Mouse (Mus musculus) adrenal gland, adult 8-10 months (tissue): ENCODE measurements around the gene Dhx15. TPM values are rescaled to one million over a fixed set of nuclear protein-coding genes. Genes with fewer than 3 reads are reported as not detected.
"Not testable (repeated sequence)": the region's sequence is repeated elsewhere in the genome, so short reads cannot be mapped to it uniquely, and the experiment has no call there.

Source experiments
- DNase-seq: peaks from one replicate; pipeline ENCODE4 v3.0.0; 2022
- total RNA-seq, 4 experiments: library from RNA; stranded (reverse); gene quantifications; 2 replicates each; pipeline ENCODE4 v1.2.4; 2022

Gene Dhx15
- total RNA-seq: 100 to 1,000 TPM in 3 of 4 experiments, 10 to 100 TPM in 1; 97.2 to 127 (median 119) TPM

GRCm38 (mm10) chr5:52190371-52191179, at the start of gene Dhx15:
TSS of gene Dhx15 (minus strand) at chr5:52190514.
- peak; percentile 89 for DNase-seq

GRCm38 (mm10) chr5:52238877-52239276, 48.6 kb upstream of the Dhx15 start:
- DNase-seq: no peak

DNA sequence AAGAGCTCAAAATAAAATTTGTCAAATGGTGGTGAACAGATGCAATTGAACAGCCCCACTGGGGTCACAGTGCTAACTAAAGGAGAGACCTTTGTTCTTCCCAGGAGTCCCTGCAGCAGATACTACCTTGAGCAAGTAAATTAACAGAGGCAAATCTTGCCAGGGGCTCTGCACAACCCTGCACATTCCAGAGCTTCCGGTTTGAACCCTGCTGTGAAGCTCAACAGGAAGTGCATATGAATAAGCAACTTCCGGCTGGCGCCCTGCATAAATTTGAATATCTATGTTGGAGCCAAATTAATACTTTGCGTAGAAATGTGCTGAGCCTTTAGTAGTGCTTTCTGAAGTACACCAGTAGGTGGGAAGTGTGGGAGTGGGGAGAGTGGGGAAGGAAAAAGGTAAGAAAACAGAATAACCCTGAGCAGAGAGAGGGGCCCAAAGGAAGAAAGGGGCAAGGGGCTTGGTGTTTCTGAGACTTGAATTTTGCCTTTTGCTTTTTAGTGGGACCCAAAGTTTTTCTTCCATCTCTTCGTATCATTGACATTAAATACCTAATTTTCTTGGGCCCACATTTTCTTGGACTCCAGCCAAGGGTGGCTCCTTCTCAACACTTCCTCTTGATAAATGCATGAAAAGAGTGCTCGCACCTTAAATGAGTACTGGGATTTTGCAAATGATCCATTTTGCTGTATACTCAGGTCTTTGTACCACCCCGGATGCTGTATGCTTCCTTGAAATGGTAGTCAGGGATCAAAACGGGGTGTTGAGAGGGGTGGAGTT, 47.8 kb upstream of the Dhx15 start:
- DNase-seq: no peak

GRCm38 (mm10) chr5:52236585-52236984, 46.3 kb upstream of the Dhx15 start:
- DNase-seq: not testable (repeated sequence)

DNA sequence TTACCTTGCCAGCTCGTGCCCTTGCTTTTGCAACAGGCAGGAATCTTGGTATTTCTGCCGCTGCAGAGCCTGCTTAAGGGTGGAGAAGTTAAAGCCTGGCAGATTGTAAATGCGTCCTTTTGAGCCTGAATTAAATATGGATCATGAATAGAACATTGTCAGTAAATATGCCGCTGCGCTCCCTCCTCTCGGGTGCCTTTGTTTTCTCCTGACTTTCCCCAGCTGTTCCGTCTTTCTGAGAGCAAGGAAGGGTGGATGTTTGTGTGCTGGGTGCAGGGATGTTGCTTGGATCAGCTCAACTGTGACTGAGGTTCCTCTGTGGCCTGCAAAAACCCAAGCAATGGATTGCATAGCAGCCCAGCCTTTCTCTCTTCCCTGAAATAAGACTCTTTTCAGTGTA, 44.3 kb upstream of the Dhx15 start:
- DNase-seq: no peak

GRCm38 (mm10) chr5:52233891-52234290, 43.6 kb upstream of the Dhx15 start:
- no peak for DNase-seq

DNA sequence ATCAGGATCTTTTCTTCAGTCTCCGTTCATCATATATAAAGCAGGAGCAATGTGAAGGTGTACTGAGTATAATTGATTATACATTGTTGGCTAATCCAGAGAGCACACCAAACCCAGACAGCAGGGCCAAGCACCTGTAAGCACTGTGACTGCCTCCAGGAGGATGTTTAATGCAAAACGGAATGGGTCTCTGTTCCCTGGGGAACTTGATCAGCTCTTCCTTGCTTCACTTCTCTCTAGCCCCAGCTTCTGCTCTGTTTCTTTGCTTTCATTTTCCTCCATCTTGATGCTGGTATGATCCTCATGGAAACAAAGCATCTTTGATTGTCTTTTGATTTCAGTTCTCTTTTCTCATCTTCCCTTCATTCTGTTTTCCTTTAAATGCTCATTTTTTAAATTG, 42.3 kb upstream of the Dhx15 start:
- no peak for DNase-seq

DNA sequence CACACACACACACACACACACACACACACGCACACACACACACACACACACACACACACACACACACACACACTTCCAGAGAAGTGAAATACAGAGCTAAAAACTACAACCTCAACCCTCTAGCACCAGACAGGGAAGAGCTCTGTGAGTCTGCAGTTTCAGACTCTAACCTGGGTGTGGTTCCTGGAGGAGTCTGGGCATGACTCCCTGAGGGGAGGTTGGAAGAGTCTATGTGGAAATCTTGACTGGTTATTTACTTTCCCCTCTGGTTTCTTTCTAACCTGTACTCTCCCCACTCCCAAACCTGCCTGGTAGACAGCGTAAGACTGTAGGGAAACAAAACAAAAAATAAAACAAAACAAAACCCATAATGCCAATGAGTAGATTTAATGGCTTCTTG, 41.9 kb upstream of the Dhx15 start:
- no peak for DNase-seq

DNA sequence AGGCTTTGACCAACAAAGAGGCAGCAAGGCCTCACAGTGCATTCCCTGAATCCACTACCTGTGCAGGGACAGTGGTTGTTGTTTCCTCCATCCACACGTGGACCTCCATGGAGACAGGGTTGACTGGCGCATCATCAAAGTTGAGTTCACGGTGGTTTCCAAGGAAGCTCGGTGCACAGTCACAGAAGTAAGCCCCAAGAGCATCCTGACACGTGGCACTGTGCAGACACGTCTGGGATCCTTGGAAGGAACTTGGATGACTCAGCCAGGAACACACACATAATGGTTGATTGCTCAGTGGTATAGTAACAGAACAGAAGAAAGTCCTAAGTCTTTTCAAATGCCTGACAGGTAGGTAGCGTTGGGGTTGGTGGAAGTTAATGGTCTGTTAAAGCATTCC, 40.2 kb upstream of the Dhx15 start:
- no peak for DNase-seq

DNA sequence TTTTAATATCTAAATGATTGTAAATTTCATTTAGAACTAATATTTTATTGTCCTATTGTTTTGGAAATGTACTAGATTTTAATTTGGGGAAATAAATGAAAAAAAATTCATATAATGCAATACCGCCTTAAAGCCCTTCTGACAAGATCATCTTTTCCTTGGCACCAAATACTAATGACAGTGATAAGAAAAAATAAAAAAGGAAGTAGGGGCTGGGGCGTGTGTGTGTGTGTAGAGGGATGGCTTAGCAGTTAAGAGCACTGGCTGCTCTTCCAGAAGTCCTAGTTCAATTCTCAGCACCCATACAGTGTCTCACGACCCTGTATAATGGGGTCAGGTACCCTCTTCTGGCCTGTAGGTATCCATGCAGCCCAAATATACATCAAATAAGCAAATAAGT, 36.4 kb upstream of the Dhx15 start:
- DNase-seq: no peak

GRCm38 (mm10) chr5:52221596-52221995, 31.3 kb upstream of the Dhx15 start:
- no peak for DNase-seq

DNA sequence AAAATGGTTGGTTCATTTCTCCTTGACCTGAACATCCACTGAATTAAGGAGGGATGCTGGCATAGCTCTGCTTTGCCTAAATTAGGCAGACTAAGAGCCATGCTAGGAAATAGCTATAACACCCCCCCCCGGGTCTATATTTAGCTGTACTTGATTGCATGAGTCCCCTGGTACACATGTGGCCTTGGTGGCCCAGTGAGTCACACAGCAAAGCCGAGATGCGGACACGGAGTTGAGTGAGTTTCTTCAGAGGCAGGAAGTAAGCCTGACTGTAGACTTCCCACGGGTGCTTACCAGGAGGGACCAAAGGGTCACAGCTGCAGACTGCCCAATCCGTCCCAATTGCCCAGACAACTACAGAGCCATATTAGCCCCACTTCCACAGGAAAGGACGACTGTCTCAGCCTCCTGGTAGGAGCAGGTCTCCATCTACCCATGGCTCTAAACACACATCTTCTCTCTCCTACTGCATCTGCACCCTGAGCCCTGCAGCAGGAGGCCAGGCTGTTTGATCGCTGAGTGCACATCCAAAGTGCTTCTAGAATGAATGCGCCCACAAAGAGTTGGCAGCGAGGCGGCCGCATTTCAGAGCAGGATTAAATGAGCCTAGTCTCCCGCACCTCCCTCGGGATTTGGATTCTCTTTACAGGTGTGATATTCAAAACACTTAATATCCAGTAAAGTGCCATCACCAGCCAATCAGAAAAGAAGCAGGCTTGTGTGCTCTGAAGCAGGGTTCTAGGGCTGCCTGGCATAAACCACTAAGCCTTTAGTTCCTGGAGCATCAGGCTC, 29.9 kb upstream of the Dhx15 start:
- DNase-seq: peak; percentile 59

- no peak for DNase-seq
These were observed 27.9 kb upstream of the Dhx15 start for GRCm38 (mm10) chr5:52218238-52218637.

GRCm38 (mm10) chr5:52213143-52213900, 23.0 kb upstream of the Dhx15 start:
- DNase-seq: no peak

DNA sequence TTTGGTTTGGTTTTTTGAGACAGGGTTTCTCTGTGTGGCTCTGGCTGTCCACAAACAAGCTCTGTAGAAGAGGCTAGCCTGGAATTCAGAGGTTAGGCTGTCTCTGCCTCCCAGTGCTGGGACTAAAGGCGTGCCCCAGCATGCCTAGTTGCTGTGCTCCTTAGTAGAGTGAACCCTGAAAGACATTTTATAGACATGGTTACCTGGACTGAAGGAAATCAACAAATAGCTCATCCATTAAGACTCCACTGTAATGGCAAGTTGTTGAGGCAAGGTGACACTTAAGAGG, 810 bp upstream of the Dhx15 start:
- no peak for DNase-seq

- peak; percentile 27 for DNase-seq
These were observed 499 bp downstream of the Dhx15 start for GRCm38 (mm10) chr5:52189664-52190365.

- DNase-seq: no peak
These were observed 2.1 kb downstream of the Dhx15 start for GRCm38 (mm10) chr5:52188206-52188605.

DNA sequence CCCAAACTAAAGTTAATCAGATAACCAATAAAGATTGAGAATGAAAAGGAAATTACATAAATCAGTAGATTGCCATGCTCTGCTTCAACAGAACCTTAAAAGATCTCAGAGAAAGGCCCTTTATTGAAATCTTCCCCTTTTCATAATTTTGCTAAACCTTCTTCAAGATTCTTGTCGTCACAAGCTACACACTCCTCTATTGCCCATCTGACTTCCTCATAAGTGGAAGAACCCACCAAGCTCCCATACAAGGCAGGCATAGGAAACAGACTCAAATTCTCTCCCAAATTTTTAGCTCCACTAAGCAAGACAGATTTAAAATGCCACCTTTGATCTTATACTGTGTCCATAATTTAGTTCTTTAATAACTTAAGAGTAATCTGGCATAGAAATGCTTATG, 13.0 kb downstream of the Dhx15 start:
- DNase-seq: no peak

GRCm38 (mm10) chr5:52168468-52168867, 21.8 kb downstream of the Dhx15 start:
- no peak for DNase-seq

- no peak for DNase-seq
These were observed 41.2 kb downstream of the Dhx15 start for GRCm38 (mm10) chr5:52149138-52149537.

GRCm38 (mm10) chr5:52147141-52147540, 43.2 kb downstream of the Dhx15 start:
- no peak for DNase-seq

- DNase-seq: peak; percentile 33
These were observed 44.6 kb downstream of the Dhx15 start for GRCm38 (mm10) chr5:52145684-52146083.
